ENCODE assay signal across 8 mouse cellular contexts in the genomic region with DNA sequence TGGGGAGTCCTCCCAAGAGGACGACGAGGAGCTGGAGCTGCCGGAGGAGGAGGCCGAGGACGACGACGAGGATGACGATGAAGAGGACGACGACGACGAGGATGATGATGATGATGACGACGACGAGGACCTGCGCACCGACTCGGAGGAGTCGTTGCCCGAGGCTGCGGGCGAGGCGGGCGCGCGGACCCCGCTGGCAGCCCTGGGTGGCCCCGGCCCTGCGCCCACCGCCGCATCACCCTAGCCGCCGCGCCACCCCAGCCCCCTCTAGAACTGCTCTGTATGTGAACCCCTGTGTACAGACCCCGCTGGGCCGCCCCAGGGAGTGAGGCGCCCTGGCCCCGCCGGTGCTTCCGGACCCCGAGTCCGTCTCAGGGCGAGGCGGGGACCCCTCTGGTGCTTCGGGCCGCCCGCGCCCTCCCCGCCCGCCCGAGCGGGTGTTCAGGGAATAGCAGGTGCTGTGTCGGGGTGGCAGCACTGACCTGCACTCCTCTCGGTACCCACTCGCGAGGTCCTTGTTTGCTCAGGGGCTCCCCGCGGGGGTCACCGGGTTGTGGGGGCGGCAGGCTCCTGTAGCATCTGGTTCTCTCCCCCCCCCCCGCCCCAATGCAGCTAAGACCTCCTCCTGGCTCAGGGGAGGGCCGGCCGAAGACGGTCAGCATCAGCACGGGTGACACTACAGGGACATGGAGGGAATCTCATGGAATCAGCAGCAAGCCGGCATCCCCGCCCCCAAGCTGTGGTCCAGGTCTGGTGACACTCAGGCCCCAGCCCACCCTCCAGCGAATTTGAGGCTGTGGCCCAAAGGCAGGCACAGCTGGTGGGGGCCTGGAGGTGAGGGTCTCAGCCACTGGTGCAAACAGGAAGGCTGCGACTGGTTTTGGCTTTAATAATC.
DNase-seq lines count a peak whose midpoint lies in the region; ATAC-seq and TF ChIP-seq lines count a peak whose summit lies in the region.

No protein-coding gene starts in this region.

- H3K4me3 ChIP-seq in kidney, adult 2 months (ENCODE audit: insufficient read depth, low read depth, low read length), result peak overlapping the region; percentile 2; the same call in 1 of the 2 replicates
- H3K4me3 ChIP-seq in hindbrain, embryonic 11.5 days (ENCODE audit: low read depth, low read length), result peak overlapping the region; percentile 37
- H3K4me3 ChIP-seq in midbrain, embryonic 14.5 days (replicated peaks; ENCODE audit: low read depth, low read length), result peak overlapping the region; percentile 44
- H3K4me3 ChIP-seq in thymus, adult 2 months (ENCODE audit: control insufficient read depth, insufficient read depth, low read length), result no peak overlapping the region

- 46% methylated on average over 68 of the region's 69 CpGs for WGBS in kidney, adult 2 months
- 4% methylated on average over 49 of the region's 69 CpGs for WGBS in hindbrain, embryonic 11.5 days
- 7% methylated on average over 62 of the region's 69 CpGs for WGBS in midbrain, embryonic 14.5 days
- WGBS in thymus, adult 2 months, result 87% methylated on average over 69 of the region's 69 CpGs

- no peaks in the 10 kb centered on the region for H3K27me3 ChIP-seq in kidney, adult 2 months (replicated peaks; ENCODE audit: control insufficient read depth, insufficient read depth, low read length)
- peaks cover 56% of the 10 kb centered on the region for H3K27me3 ChIP-seq in hindbrain, embryonic 11.5 days (ENCODE audit: control insufficient read depth, insufficient read depth, low read length)
- H3K27me3 ChIP-seq in midbrain, embryonic 14.5 days (ENCODE audit: control insufficient read depth, insufficient read depth, low read length), result peaks cover 43% of the 10 kb centered on the region
- H3K27me3 ChIP-seq in thymus, adult 2 months (ENCODE audit: control insufficient read depth, insufficient read depth, low read length), result no peaks in the 10 kb centered on the region

- no peak for DNase-seq in kidney, adult 2 months
- no peak for DNase-seq in kidney, adult 9 months
- DNase-seq in embryo, embryonic 11 days, result peak; percentile 32
- DNase-seq in hindbrain, embryonic 11.5 days (ENCODE audit: low spot score), result peak; percentile 53
- DNase-seq in midbrain, embryonic 14.5 days, result peak; percentile 50
- no peak for DNase-seq in ovary, postnatal 14 days (ENCODE audit: low spot score)
- no peak for DNase-seq in thymus, adult 2 months
- DNase-seq in gastrocnemius, postnatal 36 days, result no peak

- TF ChIP-seq CTCF in kidney, adult 2 months (conservative IDR thresholded peaks at IDR 0.05; ENCODE audit: insufficient read depth, insufficient read length, low read depth, low read length), result no peak
- TF ChIP-seq CTCF in thymus, adult 2 months (IDR thresholded peaks at IDR 0.05; ENCODE audit: borderline replicate concordance, control insufficient read depth, extremely low read depth, insufficient read depth, low read length, poor library complexity), result no peak

- H3K27ac ChIP-seq in kidney, adult 2 months (ENCODE audit: insufficient read depth, low read depth, low read length), result no peak overlapping the region
- no peak overlapping the region for H3K27ac ChIP-seq in hindbrain, embryonic 11.5 days (ENCODE audit: low read depth, low read length)
- no peak overlapping the region for H3K27ac ChIP-seq in midbrain, embryonic 14.5 days (replicated peaks; ENCODE audit: low read depth, low read length)
- H3K27ac ChIP-seq in thymus, adult 2 months (ENCODE audit: control insufficient read depth, insufficient read depth, low read length), result no peak overlapping the region

- no peaks in the 10 kb centered on the region for H3K36me3 ChIP-seq in kidney, adult 2 months (ENCODE audit: control insufficient read depth, insufficient read depth, low read length)
- no peaks in the 10 kb centered on the region for H3K36me3 ChIP-seq in hindbrain, embryonic 11.5 days (ENCODE audit: control insufficient read depth, insufficient read depth, low read length)
- H3K36me3 ChIP-seq in midbrain, embryonic 14.5 days (ENCODE audit: control insufficient read depth, insufficient read depth, low read length), result no peaks in the 10 kb centered on the region
- H3K36me3 ChIP-seq in thymus, adult 2 months (ENCODE audit: control insufficient read depth, insufficient read depth, low read length), result no peaks in the 10 kb centered on the region

- H3K4me1 ChIP-seq in kidney, adult 2 months (ENCODE audit: control insufficient read depth, insufficient read depth, low read length), result peaks cover 13% of the 10 kb centered on the region
- H3K4me1 ChIP-seq in hindbrain, embryonic 11.5 days (replicated peaks; ENCODE audit: control insufficient read depth, insufficient read depth, low read length), result peaks cover 16% of the 10 kb centered on the region
- H3K4me1 ChIP-seq in midbrain, embryonic 14.5 days (ENCODE audit: control insufficient read depth, insufficient read depth, low read length), result peaks cover 27% of the 10 kb centered on the region
- H3K4me1 ChIP-seq in thymus, adult 2 months (replicated peaks; ENCODE audit: control insufficient read depth, insufficient read depth, low read length), result no peaks in the 10 kb centered on the region

- H3K9me3 ChIP-seq in hindbrain, embryonic 11.5 days (ENCODE audit: control insufficient read depth, low read length), result no peaks in the 10 kb centered on the region
- H3K9me3 ChIP-seq in midbrain, embryonic 14.5 days (ENCODE audit: control insufficient read depth, low read length), result no peaks in the 10 kb centered on the region

- no peak for TF ChIP-seq POLR2A in kidney, adult 2 months (IDR thresholded peaks at IDR 0.05; ENCODE audit: low read depth, low read length)
- TF ChIP-seq POLR2A in thymus, adult 2 months (IDR thresholded peaks at IDR 0.05; ENCODE audit: control insufficient read depth, extremely low read depth, insufficient read depth, low read length, poor library complexity), result no peak

- intact Hi-C loops in gastrocnemius, postnatal 36 days (cut with DNase I), result no loop called here

- peak; percentile 45 for ATAC-seq in hindbrain, embryonic 11.5 days (ENCODE audit: low FRiP score)
- peak; percentile 51; the same call in 1 of the 2 replicates for ATAC-seq in midbrain, embryonic 14.5 days (ENCODE audit: low FRiP score, low TSS enrichment)

- H3K9ac ChIP-seq in hindbrain, embryonic 11.5 days (ENCODE audit: low read depth, low read length), result peak overlapping the region; percentile 49; the same call in 1 of the 2 replicates
- H3K9ac ChIP-seq in midbrain, embryonic 14.5 days (replicated peaks; ENCODE audit: low read length), result peak overlapping the region; percentile 64

- H3K4me2 ChIP-seq in hindbrain, embryonic 11.5 days (replicated peaks; ENCODE audit: low read depth, low read length), result peak overlapping the region; percentile 74
- H3K4me2 ChIP-seq in midbrain, embryonic 14.5 days (ENCODE audit: low read length), result peak overlapping the region; percentile 89

Comparison
In these comparisons a context has a peak if more than half of its experiments do, and no peak if none do; other contexts are left out.
1. DNase-seq: peak in embryo, embryonic 11 days (single experiment), hindbrain, embryonic 11.5 days (single experiment) and midbrain, embryonic 14.5 days (single experiment); none in kidney, adult 2 months (single experiment), kidney, adult 9 months (single experiment), ovary, postnatal 14 days (single experiment), thymus, adult 2 months (single experiment) and gastrocnemius, postnatal 36 days (0 of 2).